Mouse (Mus musculus) cerebellum, adult 18-20 months (tissue): ENCODE results near the gene Nemp1.
"Not testable (repeated sequence)": the region's sequence is repeated elsewhere in the genome, so short reads cannot be mapped to it uniquely, and the experiment has no call there.

Source experiments
- DNase-seq, 2 experiments: peaks; one replicate each; pipeline ENCODE4 v3.0.0; 2021

Gene Nemp1

GRCm38 (mm10) chr10:127645791-127646190, 20.9 kb upstream of the Nemp1 start:
- DNase-seq: no peak

- no peak for DNase-seq
Observed at GRCm38 (mm10) chr10:127652906-127653638, 13.6 kb upstream of the Nemp1 start.

GRCm38 (mm10) chr10:127654970-127655579, 11.6 kb upstream of the Nemp1 start:
- no peak for DNase-seq

GRCm38 (mm10) chr10:127657617-127658016, 9.1 kb upstream of the Nemp1 start:
- DNase-seq: not testable (repeated sequence)

- DNase-seq: no peak
Observed at GRCm38 (mm10) chr10:127658076-127658475, 8.6 kb upstream of the Nemp1 start.

- no peak for DNase-seq
Observed at GRCm38 (mm10) chr10:127659551-127659950, 7.2 kb upstream of the Nemp1 start.

- DNase-seq: peak; percentile 33 to 50
Observed at GRCm38 (mm10) chr10:127661291-127661914, 5.3 kb upstream of the Nemp1 start.

- DNase-seq: peak; percentile 72 to 76
Observed at GRCm38 (mm10) chr10:127661915-127662663, 4.6 kb upstream of the Nemp1 start.

GRCm38 (mm10) chr10:127662666-127663253, 3.9 kb upstream of the Nemp1 start:
- DNase-seq: peak; percentile 34 to 57

- peak in 1 of 2 experiments; percentile 37 for DNase-seq
Observed at GRCm38 (mm10) chr10:127663590-127663989, 3.1 kb upstream of the Nemp1 start.

- DNase-seq: no peak
Observed at GRCm38 (mm10) chr10:127664166-127664565, 2.5 kb upstream of the Nemp1 start.

GRCm38 (mm10) chr10:127664891-127665290, 1.8 kb upstream of the Nemp1 start:
- no peak for DNase-seq

- peak; percentile 44 to 50 for DNase-seq
Observed at GRCm38 (mm10) chr10:127665366-127666181, 1.1 kb upstream of the Nemp1 start.

- DNase-seq: peak; percentile 73 to 79
Observed at GRCm38 (mm10) chr10:127667269-127668092, 780 bp downstream of the Nemp1 start.

GRCm38 (mm10) chr10:127668093-127669050, 1.7 kb downstream of the Nemp1 start, which contains the start of gene Nab2:
TSS of gene Nab2 (minus strand) at chr10:127668568.
- peak; percentile 75 to 77 for DNase-seq

- DNase-seq: peak in 1 of 2 experiments; percentile 35
Observed at GRCm38 (mm10) chr10:127669170-127669569, 2.5 kb downstream of the Nemp1 start.

GRCm38 (mm10) chr10:127670185-127670584, 3.5 kb downstream of the Nemp1 start:
- DNase-seq: no peak

- peak in 1 of 2 experiments; percentile 41 for DNase-seq
Observed at GRCm38 (mm10) chr10:127671276-127671675, 4.6 kb downstream of the Nemp1 start.

- DNase-seq: no peak
Observed at GRCm38 (mm10) chr10:127674046-127674655, 7.5 kb downstream of the Nemp1 start.
